Mouse (Mus musculus) spleen, adult 2 months (tissue): ENCODE measurements around the gene Pmm2.

Experiments used
- CTCF ChIP-seq: fragments of 200-500 bp; IDR thresholded peaks from 2 replicates; pipeline ENCODE4 v1.5.1; 2011; ENCODE audit warnings: mild to moderate bottlenecking, inconsistent platforms; ENCODE audit not compliant: insufficient read depth, insufficient read length, insufficient replicate concordance; ENCODE audit errors: extremely low read depth
- POLR2A ChIP-seq: fragments of 200-500 bp; IDR thresholded peaks from 2 replicates; pipeline ENCODE4 v1.6.1; 2011; ENCODE audit warnings: low read depth, low read length, inconsistent platforms

DNA sequence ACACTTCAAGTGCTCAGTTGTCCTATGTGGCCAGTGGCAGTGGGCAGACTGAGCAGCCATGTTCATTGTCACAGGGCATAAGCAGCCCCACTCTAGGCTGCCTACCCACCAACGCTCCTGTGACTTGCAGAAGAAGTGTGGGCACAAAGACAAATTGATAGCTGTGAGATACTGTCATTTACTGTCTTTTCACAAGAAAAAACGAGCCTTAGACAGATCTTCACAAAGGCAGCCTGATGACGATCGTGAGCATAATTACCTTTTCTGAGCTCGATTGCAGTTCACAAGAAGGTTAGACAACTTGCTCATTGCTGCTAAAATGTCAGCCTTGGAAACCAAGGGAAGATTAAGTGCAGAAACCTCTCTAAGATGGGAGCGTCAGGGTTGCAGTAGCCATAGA lies 17.6 kb downstream of the Pmm2 start:
- TF ChIP-seq CTCF (no peak), POLR2A (no peak)
